Mouse (Mus musculus) layer of hippocampus, adult 9-10 months (tissue): ENCODE results near the gene Bmpr1a.

Experiments
- DNase-seq: peaks from one replicate; pipeline ENCODE4 v3.0.0; 2022; ENCODE audit warnings: low spot score

Gene Bmpr1a

GRCm38 (mm10) chr14:34505309-34505708 is 2.2 kb upstream of the Bmpr1a start:
- DNase-seq, result no peak

- DNase-seq, result no peak
Observed at GRCm38 (mm10) chr14:34504377-34504776, 1.2 kb upstream of the Bmpr1a start.

GRCm38 (mm10) chr14:34503759-34504158 is 618 bp upstream of the Bmpr1a start:
- no peak for DNase-seq

- DNase-seq, result peak; percentile 51
Observed at GRCm38 (mm10) chr14:34502475-34503324, 441 bp downstream of the Bmpr1a start.

- DNase-seq, result no peak
Observed at GRCm38 (mm10) chr14:34501804-34502474, 1.2 kb downstream of the Bmpr1a start.

GRCm38 (mm10) chr14:34501447-34501803 is 1.7 kb downstream of the Bmpr1a start:
- DNase-seq, result no peak

GRCm38 (mm10) chr14:34500309-34500708 is 2.8 kb downstream of the Bmpr1a start:
- no peak for DNase-seq

- no peak for DNase-seq
Observed at GRCm38 (mm10) chr14:34499664-34500063, 3.5 kb downstream of the Bmpr1a start.

GRCm38 (mm10) chr14:34497346-34497745 is 5.8 kb downstream of the Bmpr1a start:
- DNase-seq, result no peak

GRCm38 (mm10) chr14:34493682-34494081 is 9.5 kb downstream of the Bmpr1a start:
- DNase-seq, result no peak

GRCm38 (mm10) chr14:34492688-34493087 is 10.5 kb downstream of the Bmpr1a start:
- DNase-seq, result no peak

GRCm38 (mm10) chr14:34490965-34491364 is 12.2 kb downstream of the Bmpr1a start:
- DNase-seq, result no peak

- DNase-seq, result no peak
Observed at GRCm38 (mm10) chr14:34489928-34490327, 13.2 kb downstream of the Bmpr1a start.

GRCm38 (mm10) chr14:34486169-34486568 is 17.0 kb downstream of the Bmpr1a start:
- no peak for DNase-seq

GRCm38 (mm10) chr14:34483469-34484341 is 19.4 kb downstream of the Bmpr1a start:
- no peak for DNase-seq

GRCm38 (mm10) chr14:34471591-34471990 is 31.6 kb downstream of the Bmpr1a start:
- DNase-seq, result no peak

- DNase-seq, result no peak
Observed at GRCm38 (mm10) chr14:34466291-34466690, 36.9 kb downstream of the Bmpr1a start.

- no peak for DNase-seq
Observed at GRCm38 (mm10) chr14:34459386-34459785, 43.8 kb downstream of the Bmpr1a start.

- DNase-seq, result peak; percentile 62
Observed at GRCm38 (mm10) chr14:34458880-34459279, 44.3 kb downstream of the Bmpr1a start.

GRCm38 (mm10) chr14:34454282-34454681 is 48.9 kb downstream of the Bmpr1a start:
- no peak for DNase-seq

- no peak for DNase-seq
Observed at GRCm38 (mm10) chr14:34453648-34454047, 49.5 kb downstream of the Bmpr1a start.

GRCm38 (mm10) chr14:34451872-34452271 is 51.3 kb downstream of the Bmpr1a start:
- DNase-seq, result no peak
